Mouse (Mus musculus) midbrain, embryonic 15.5 days (tissue): Measurements from ENCODE around the gene Abcb9. TPM values are rescaled to one million over a fixed set of nuclear protein-coding genes. Genes with fewer than 3 reads are reported as not detected.

ENCODE experiments used
- ATAC-seq: fragments of 200-750 bp; cut with Nextera tagmentation; replicated peaks from 2 replicates; pipeline ENCODE4 v1.8.0; 2017; ENCODE audit warnings: moderate TSS enrichment
- H3K27ac ChIP-seq: fragments of 300-500 bp; sonication (generic); 2 replicates; pipeline ENCODE4 v1.5.1; 2015; ENCODE audit warnings: mild to moderate bottlenecking, inconsistent platforms
- H3K27me3 ChIP-seq: fragments of 300-500 bp; sonication (generic); replicated peaks from 2 replicates; pipeline ENCODE4 v1.6.1; 2015; ENCODE audit warnings: inconsistent platforms
- H3K36me3 ChIP-seq: fragments of 300-500 bp; sonication (generic); replicated peaks from 2 replicates; pipeline ENCODE4 v1.6.1; 2015; ENCODE audit warnings: inconsistent platforms
- H3K4me1 ChIP-seq: fragments of 300-500 bp; sonication (generic); 2 replicates; pipeline ENCODE4 v1.6.1; 2015; ENCODE audit warnings: inconsistent platforms
- H3K4me2 ChIP-seq: fragments of 300-500 bp; sonication (generic); 2 replicates; pipeline ENCODE4 v1.6.1; 2015; ENCODE audit warnings: inconsistent platforms, mild to moderate bottlenecking, moderate library complexity
- H3K4me3 ChIP-seq: fragments of 300-500 bp; sonication (generic); 2 replicates; pipeline ENCODE4 v1.5.1; 2015; ENCODE audit warnings: mild to moderate bottlenecking, inconsistent platforms
- H3K9ac ChIP-seq: fragments of 300-500 bp; sonication (generic); 2 replicates; pipeline ENCODE4 v1.6.1; 2015; ENCODE audit warnings: mild to moderate bottlenecking, inconsistent platforms
- H3K9me3 ChIP-seq: fragments of 300-500 bp; sonication (generic); 2 replicates; pipeline ENCODE4 v1.6.1; 2016; ENCODE audit warnings: inconsistent platforms
- WGBS: fragments of 180-500 bp; shearing (Covaris S2); methylation state at CpG from one replicate; pipeline ENCODE4 v1.1.7; 2015; ENCODE audit warnings: mixed read lengths; 5-methylcytosine and 5-hydroxymethylcytosine counted together
- polyA plus RNA-seq: library from polyadenylated mRNA; unstranded; fragments of >200 nt; fragmentation: Nextera tagmentation; extraction: Ambion mirVana; gene quantifications from 2 replicates; pipeline ENCODE4 v1.2.1, GENCODE M21; 2015

Gene Abcb9
- polyA plus RNA-seq, 1 experiment from 2014 or later: 16.0 TPM

GRCm38 (mm10) chr5:124011927-124012326 lies 83.7 kb downstream of the Abcb9 start:
- peak overlapping the region; percentile 36 for H3K4me2 ChIP-seq
- H3K36me3 ChIP-seq: peaks cover 21% of the 10 kb centered on the region
- H3K4me3 ChIP-seq: no peak overlapping the region
- H3K9ac ChIP-seq: peak overlapping the region; percentile 18; the same call in 1 of the 2 replicates
- no peak for ATAC-seq
- H3K4me1 ChIP-seq: peaks cover 57% of the 10 kb centered on the region
- peak overlapping the region; percentile 85 for H3K27ac ChIP-seq
- no peaks in the 10 kb centered on the region for H3K27me3 ChIP-seq
- no peaks in the 10 kb centered on the region for H3K9me3 ChIP-seq
- 2% methylated on average over 8 of the region's 8 CpGs for WGBS

Other genes starting within 250 kb of the Abcb9 start
- gene Hcar2, start 230.3 kb downstream of the Abcb9 start, polyA plus RNA-seq: not detected in 2 replicates
- 0.65 and 1.1 TPM in 2 replicates for gene Hcar1, start 215.8 kb downstream of the Abcb9 start, polyA plus RNA-seq
- gene Denr, start 188.6 kb downstream of the Abcb9 start, polyA plus RNA-seq: 114 and 129 TPM in 2 replicates
- 5.4 and 7.6 TPM in 2 replicates for gene Gm43518, start 168.4 kb downstream of the Abcb9 start, polyA plus RNA-seq
- 4.4 and 6.7 TPM in 2 replicates for gene Ccdc62, start 165.1 kb downstream of the Abcb9 start, polyA plus RNA-seq
- gene Hip1r, start 122.2 kb downstream of the Abcb9 start, polyA plus RNA-seq: 29.8 and 30.7 TPM in 2 replicates
- gene Vps37b, start 63.5 kb downstream of the Abcb9 start, polyA plus RNA-seq: 66.7 and 73.7 TPM in 2 replicates
- 37.7 and 38.0 TPM in 2 replicates for gene Ogfod2, start 16.5 kb upstream of the Abcb9 start, polyA plus RNA-seq
- 79.6 and 81.1 TPM in 2 replicates for gene Arl6ip4, start 20.3 kb upstream of the Abcb9 start, polyA plus RNA-seq
- 11.8 and 13.0 TPM in 2 replicates for gene Pitpnm2, start 154.0 kb upstream of the Abcb9 start, polyA plus RNA-seq
- 14.2 and 14.8 TPM in 2 replicates for gene Mphosph9, start 232.2 kb upstream of the Abcb9 start, polyA plus RNA-seq
- 13.6 and 14.6 TPM in 2 replicates for gene 2810006K23Rik, start 232.3 kb upstream of the Abcb9 start, polyA plus RNA-seq